Mouse (Mus musculus): Measurements from ENCODE around the gene Ormdl3. TPM values are rescaled to one million over a fixed set of nuclear protein-coding genes. Genes with fewer than 3 reads are reported as not detected.

The Ormdl3 gene
- total and polyA plus RNA-seq, 3 experiments = 52.7 to 93.7 TPM; not detected in 1

- TF ChIP-seq MAX (IDR thresholded peaks at IDR 0.05; ENCODE audit: low read length) = no peak; the same call in 1 of the 2 replicates
These were observed 6.7 kb downstream of the Ormdl3 start (continued) for GRCm38 (mm10) chr11:98580301-98581121.

- no peaks in the 10 kb centered on the region; the same call in 1 of the 2 replicates for H3K79me2 ChIP-seq (ENCODE audit: control insufficient read depth, insufficient read depth, low read length, poor library complexity)
- H3K36me3 ChIP-seq (ENCODE audit: control insufficient read depth in 1 of 2, insufficient read depth in 2 of 2, low read length in 2 of 2) = peaks cover 0 to 29% of the 10 kb centered on the region in 2 experiments; a peak in 2 of 4 replicates
- H3K9me3 ChIP-seq (replicated peaks; ENCODE audit: insufficient read depth, low read length) = no peaks in the 10 kb centered on the region
- H3K27me3 ChIP-seq (ENCODE audit: control insufficient read depth in 1 of 2, insufficient read depth in 2 of 2, low read length in 2 of 2) = no peaks in the 10 kb centered on the region
- H3K4me3 ChIP-seq (ENCODE audit: control insufficient read depth in 1 of 2, insufficient read depth in 1 of 2, low read depth in 2 of 2, low read length in 2 of 2) = no peak overlapping the region
- no peak for TF ChIP-seq MYB (IDR thresholded peaks at IDR 0.05; ENCODE audit: low read depth, low read length)
- TF ChIP-seq JUND (IDR thresholded peaks at IDR 0.05; ENCODE audit: low read depth, low read length) = no peak
- TF ChIP-seq SIN3A (IDR thresholded peaks at IDR 0.05; ENCODE audit: low read length) = no peak
- no peak for TF ChIP-seq CHD2 (IDR thresholded peaks at IDR 0.05; ENCODE audit: low read length)
- TF ChIP-seq ZKSCAN1 (IDR thresholded peaks at IDR 0.05; ENCODE audit: low read depth, low read length) = no peak
- no peak for TF ChIP-seq NELFE (IDR thresholded peaks at IDR 0.05; ENCODE audit: low read depth, low read length)
- no peak for TF ChIP-seq MYC (IDR thresholded peaks at IDR 0.05; ENCODE audit: low read depth, low read length)
- no peak for TF ChIP-seq ELF1 (IDR thresholded peaks at IDR 0.05; ENCODE audit: low read depth, low read length)
- TF ChIP-seq POLR2AphosphoS2 (IDR thresholded peaks at IDR 0.05; ENCODE audit: low read length) = no peak
- TF ChIP-seq GATA1 (IDR thresholded peaks at IDR 0.05; ENCODE audit: low read depth, low read length) = no peak
- no peak for TF ChIP-seq CTCF (IDR thresholded peaks at IDR 0.05 in 2 of 3, conservative IDR thresholded peaks at IDR 0.05 in 1 of 3; ENCODE audit: control insufficient read depth in 1 of 3, insufficient read depth in 1 of 3, low read depth in 2 of 3, low read length in 3 of 3, poor library complexity in 1 of 3, severe bottlenecking in 1 of 3)
- TF ChIP-seq TAL1 (IDR thresholded peaks at IDR 0.05; ENCODE audit: low read length) = no peak
- TF ChIP-seq USF2 (IDR thresholded peaks at IDR 0.05; ENCODE audit: borderline replicate concordance in 1 of 2, insufficient read depth in 1 of 2, low read depth in 1 of 2, low read length in 2 of 2) = no peak
- TF ChIP-seq ETS1 (IDR thresholded peaks at IDR 0.05; ENCODE audit: low read depth, low read length) = no peak
- H3K9ac ChIP-seq (ENCODE audit: control insufficient read depth, low read depth, low read length, poor library complexity, severe bottlenecking) = no peak overlapping the region
- no peak overlapping the region for H3K27ac ChIP-seq (ENCODE audit: control insufficient read depth, low read depth, low read length)
- peaks cover 19 to 32% of the 10 kb centered on the region in 2 experiments; a peak in 3 of 4 replicates for H3K4me1 ChIP-seq (ENCODE audit: control insufficient read depth in 1 of 2, insufficient read depth in 2 of 2, low read length in 2 of 2)
- no peak for DNase-seq (ENCODE audit: low read depth, low spot score)
These were observed 9.4 kb downstream of the Ormdl3 start for GRCm38 (mm10) chr11:98577776-98578175.

GRCm38 (mm10) chr11:98569461-98569860 lies 17.7 kb downstream of the Ormdl3 start:
- H3K4me3 ChIP-seq (ENCODE audit: control insufficient read depth in 1 of 2, insufficient read depth in 1 of 2, low read depth in 2 of 2, low read length in 2 of 2) = no peak overlapping the region
- no peaks in the 10 kb centered on the region for H3K36me3 ChIP-seq (ENCODE audit: control insufficient read depth in 1 of 2, insufficient read depth in 2 of 2, low read length in 2 of 2)
- H3K27me3 ChIP-seq (ENCODE audit: control insufficient read depth in 1 of 2, insufficient read depth in 2 of 2, low read length in 2 of 2) = peaks cover 11 to 15% of the 10 kb centered on the region in 2 experiments
- H3K79me2 ChIP-seq (ENCODE audit: control insufficient read depth, insufficient read depth, low read length, poor library complexity) = no peaks in the 10 kb centered on the region
- H3K9me3 ChIP-seq (replicated peaks; ENCODE audit: insufficient read depth, low read length) = no peaks in the 10 kb centered on the region
- H3K4me1 ChIP-seq (ENCODE audit: control insufficient read depth in 1 of 2, insufficient read depth in 2 of 2, low read length in 2 of 2) = no peaks in the 10 kb centered on the region
- H3K9ac ChIP-seq (ENCODE audit: control insufficient read depth, low read depth, low read length, poor library complexity, severe bottlenecking) = no peak overlapping the region
- no peak for DNase-seq (ENCODE audit: low read depth, low spot score)
- no peak overlapping the region for H3K27ac ChIP-seq (ENCODE audit: control insufficient read depth, low read depth, low read length)
- TF ChIP-seq ZNF384 (IDR thresholded peaks at IDR 0.05; ENCODE audit: low read depth, low read length) (no peak), USF2 (IDR thresholded peaks at IDR 0.05; ENCODE audit: borderline replicate concordance in 1 of 2, insufficient read depth in 1 of 2, low read depth in 1 of 2, low read length in 2 of 2) (no peak), E2F4 (IDR thresholded peaks at IDR 0.05; ENCODE audit: borderline replicate concordance, low read depth, low read length) (no peak), CHD1 (IDR thresholded peaks at IDR 0.05; ENCODE audit: low read depth, low read length) (no peak), HCFC1 (IDR thresholded peaks at IDR 0.05; ENCODE audit: low read depth, low read length) (no peak), MEF2A (IDR thresholded peaks at IDR 0.05; ENCODE audit: extremely low read depth, insufficient replicate concordance, low read depth, low read length, poor library complexity, severe bottlenecking) (no peak), CTCF (IDR thresholded peaks at IDR 0.05 in 2 of 3, conservative IDR thresholded peaks at IDR 0.05 in 1 of 3; ENCODE audit: control insufficient read depth in 1 of 3, insufficient read depth in 1 of 3, low read depth in 2 of 3, low read length in 3 of 3, poor library complexity in 1 of 3, severe bottlenecking in 1 of 3) (no peak), MAZ (IDR thresholded peaks at IDR 0.05; ENCODE audit: low read depth, low read length) (no peak), KAT2A (conservative IDR thresholded peaks at IDR 0.05; ENCODE audit: low read depth, low read length) (no peak), ZMIZ1 (IDR thresholded peaks at IDR 0.05; ENCODE audit: low read depth, low read length) (no peak), UBTF (IDR thresholded peaks at IDR 0.05; ENCODE audit: borderline replicate concordance, insufficient read depth, low read depth, low read length) (no peak), JUND (IDR thresholded peaks at IDR 0.05; ENCODE audit: low read depth, low read length) (no peak)

Data from MEL (cell line).